Mouse (Mus musculus): ENCODE measurements around the gene Mcrip2.

Gene Mcrip2

DNA sequence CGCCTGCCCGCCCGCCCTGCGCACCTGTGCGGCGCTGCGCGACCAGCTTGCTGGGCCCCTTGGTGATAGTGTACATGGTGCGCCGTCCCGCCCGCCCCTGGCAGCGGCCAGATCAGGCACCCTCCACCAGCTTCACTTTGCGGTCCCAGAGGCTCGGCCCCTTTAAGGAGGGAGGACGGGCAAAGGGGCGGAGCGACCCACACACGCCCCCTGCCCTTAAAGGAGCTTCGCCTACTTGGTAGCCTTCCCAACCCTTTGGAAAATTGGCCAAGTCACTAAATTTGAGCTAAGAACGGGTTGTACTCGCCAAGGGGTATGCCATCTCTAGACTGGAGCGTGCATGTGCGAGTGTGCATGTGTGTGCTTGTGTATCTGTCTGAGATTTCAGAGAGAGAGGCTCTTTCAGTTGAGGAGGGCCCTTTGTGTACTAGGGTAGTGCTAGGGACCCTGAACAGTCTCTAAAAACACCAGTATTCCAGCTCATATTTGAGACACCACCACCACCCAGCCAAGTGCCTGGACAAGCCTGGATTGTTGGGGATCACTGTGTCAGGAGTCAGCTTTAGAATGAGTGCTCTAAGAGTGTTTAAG, at the start of gene Mcrip2:
Mcrip2 (minus strand) TSS at position 164 of the 591 bp plus-strand sequence.
- DNase-seq (ENCODE audit: low read depth, low spot score) = peak; percentile 74

DNA sequence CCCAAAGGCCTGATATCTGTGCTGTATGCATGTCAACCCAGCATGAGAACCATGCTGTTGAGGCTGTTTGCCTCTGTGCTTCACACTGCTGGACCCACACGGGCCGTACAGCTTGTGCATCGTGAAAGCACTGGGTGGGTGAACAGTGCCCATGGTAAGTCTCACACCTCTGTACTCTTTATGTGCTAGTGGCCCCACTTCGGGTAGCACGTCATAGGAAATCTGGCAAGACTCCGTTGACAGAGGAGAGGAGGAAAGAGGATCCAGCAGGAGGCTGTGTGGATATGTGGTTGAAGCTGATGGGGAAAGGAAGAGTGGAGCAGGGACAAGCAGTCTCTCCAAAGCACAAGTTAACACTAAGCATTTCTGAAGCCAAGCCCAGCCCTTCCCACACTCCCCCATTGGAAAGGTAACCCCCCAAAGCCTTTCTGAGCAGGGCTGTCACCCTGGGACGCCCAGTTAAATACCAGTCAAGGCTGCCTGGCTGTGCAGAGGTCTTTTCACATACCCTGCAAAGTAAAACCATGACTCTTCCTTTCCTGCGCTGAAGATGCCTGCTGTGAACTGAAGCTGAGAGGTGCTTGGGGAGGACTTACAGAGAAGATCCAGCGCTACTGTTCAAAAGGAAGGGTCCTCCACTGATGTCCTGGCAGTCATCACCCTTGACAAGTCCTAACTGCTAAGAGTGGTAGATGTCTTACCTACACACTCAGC, 49.6 kb upstream of the Mcrip2 start:
- DNase-seq (ENCODE audit: low read depth, low spot score) = no peak

DNA sequence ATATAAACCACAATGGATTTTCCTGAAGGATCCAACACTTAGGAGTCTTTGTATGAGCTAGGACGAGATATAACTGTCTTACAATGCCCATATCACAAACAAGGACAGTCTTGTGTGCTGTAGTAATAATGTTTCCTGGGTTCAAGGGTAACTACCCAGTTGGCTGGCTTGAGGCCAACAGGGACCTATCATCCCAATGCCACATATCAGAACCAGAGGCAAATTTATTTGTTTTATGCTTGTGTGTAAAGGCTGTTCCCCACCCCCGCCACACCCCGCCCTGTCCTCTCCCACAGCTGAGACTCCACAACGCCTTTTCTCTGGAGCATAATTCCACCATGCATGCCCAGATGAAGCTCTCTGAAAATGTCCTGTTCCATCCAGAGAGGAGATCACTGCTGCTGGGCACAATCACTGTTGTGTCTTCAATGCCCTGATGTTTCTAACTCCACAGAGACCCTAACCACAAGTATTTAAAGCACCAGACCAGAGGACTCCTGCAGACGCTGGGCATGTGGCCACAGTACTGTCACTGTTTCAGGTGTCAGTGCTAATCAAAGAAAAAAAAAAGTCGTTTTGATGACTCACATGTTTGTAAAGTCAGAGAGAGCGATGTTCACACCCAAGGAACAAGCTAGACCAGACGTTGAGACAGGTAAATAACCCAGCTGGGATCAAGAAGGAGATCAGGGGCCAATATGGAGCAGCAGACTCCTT, 48.5 kb upstream of the Mcrip2 start:
- DNase-seq (ENCODE audit: low read depth, low spot score) = no peak

DNA sequence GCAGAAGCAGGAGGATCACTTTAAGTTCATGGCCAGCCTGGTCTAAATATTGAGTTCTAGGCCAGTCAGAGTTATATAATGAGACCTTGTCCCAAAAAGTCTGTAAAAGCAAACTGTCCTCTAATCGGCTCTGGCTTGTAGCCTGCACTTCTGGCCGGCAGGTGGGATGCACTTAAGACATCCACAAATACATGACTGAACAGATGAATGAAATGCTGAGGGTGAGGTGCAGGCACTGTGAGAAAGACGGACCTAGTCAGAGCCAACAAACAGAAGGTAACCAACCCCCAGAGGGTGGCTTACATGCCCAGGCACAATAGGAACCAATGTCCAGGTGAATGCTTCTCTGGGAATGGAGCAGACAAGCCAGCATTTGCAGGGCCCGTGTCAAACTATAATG, 45.7 kb upstream of the Mcrip2 start:
- no peak for DNase-seq (ENCODE audit: low read depth, low spot score)

GRCm38 (mm10) chr17:25913877-25914275, 45.3 kb upstream of the Mcrip2 start:
- DNase-seq (ENCODE audit: low read depth, low spot score) = no peak

DNA sequence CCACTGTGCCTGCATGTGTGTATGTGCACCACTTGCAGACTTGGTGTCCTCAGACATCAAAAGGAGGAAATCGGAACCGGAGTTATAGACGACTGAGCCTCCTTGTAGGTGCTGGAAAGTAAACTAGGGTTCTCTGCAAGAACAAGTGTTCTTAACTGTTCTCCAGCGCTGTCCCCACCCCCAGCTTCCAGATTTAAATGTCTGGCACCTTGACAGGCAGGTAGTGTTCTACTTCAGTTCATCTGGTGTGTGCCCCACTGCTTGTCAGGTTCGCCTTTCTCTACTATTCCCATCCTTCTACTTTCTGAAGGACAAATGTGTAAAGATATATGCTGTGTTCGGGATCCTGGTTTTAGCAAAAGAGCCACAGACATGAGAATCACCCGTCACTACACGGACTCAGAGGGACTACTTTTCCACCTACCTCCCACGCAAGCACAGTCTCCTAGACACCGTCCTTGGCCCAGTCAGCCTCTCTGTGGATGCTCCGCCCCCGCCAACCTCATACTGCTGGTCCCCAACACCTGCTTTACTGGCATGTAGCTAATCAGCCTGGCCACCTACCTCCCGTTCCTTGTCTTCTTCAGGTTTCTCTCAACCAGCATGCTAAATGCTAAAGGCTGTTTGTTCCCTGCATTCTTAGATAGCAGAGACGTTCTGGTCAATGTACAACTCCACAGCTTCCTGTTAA, 44.8 kb upstream of the Mcrip2 start:
- no peak for DNase-seq (ENCODE audit: low read depth, low spot score)

- no peak for DNase-seq (ENCODE audit: low read depth, low spot score)
Observed at GRCm38 (mm10) chr17:25911816-25912215, 43.3 kb upstream of the Mcrip2 start.

GRCm38 (mm10) chr17:25907640-25908039, 39.1 kb upstream of the Mcrip2 start:
- DNase-seq (ENCODE audit: low read depth, low spot score) = no peak

GRCm38 (mm10) chr17:25903061-25903460, 34.5 kb upstream of the Mcrip2 start:
- DNase-seq (ENCODE audit: low read depth, low spot score) = no peak

DNA sequence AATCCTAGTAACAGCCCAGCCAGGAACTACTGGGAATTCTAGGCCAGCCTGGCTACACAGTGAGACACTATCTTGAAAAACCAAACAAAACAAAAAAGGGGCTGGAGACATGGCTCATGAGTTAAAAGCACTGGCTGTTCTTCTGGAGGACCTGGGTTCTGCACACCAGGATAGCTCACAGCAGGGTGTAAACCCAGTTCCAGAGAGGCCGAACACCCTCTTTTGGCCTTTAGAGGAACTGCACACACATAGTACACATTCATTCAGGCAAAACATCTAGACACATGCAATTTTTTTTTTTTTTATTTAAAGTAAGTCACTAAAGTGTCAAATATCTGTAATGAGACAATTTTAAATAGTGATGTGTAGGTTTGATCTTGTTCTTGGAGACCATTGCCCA, 31.6 kb upstream of the Mcrip2 start:
- no peak for DNase-seq (ENCODE audit: low read depth, low spot score)

DNA sequence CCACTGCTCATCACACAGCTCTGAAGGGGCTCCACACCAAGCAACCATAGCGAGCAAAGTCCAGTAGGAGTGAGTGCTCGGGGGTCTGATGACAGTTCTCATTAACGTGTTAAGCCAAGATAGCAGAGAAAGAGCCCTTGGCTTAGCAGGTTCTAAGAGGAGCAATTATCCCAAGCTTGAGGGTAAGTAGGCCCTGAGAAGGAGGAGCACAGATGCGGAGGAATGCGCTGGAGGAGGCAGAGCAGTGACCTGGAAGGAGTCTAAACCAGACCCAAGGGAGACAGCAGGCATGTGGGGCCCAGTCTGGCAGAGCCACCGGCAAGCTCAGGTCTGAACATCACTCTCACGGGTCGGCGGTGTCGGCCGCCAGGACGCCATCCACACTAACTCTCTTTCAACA, 27.3 kb upstream of the Mcrip2 start:
- DNase-seq (ENCODE audit: low read depth, low spot score) = no peak

DNA sequence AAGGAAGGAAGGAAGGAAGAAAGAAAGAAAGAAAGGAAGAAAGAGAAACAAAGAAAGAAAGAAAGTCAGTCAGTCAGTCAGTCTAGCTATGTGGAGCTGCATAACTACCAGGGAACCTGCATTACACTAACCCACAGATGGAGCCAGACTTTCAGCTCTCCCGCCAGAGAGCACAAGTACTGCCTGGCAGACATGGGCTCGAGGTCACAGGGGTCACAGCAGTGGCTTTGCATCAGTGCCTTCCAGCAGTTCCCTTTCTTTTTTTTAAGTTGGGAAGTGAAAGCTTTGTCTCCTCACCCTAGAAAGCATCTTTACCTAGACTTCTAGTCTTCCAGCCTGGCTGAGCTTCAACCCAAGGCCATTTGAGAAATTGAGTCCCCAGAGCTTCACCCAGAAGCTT, 26.9 kb upstream of the Mcrip2 start:
- no peak for DNase-seq (ENCODE audit: low read depth, low spot score)

- peak; percentile 86 for DNase-seq (ENCODE audit: low read depth, low spot score)
Observed at GRCm38 (mm10) chr17:25893975-25894617, 25.5 kb upstream of the Mcrip2 start.

DNA sequence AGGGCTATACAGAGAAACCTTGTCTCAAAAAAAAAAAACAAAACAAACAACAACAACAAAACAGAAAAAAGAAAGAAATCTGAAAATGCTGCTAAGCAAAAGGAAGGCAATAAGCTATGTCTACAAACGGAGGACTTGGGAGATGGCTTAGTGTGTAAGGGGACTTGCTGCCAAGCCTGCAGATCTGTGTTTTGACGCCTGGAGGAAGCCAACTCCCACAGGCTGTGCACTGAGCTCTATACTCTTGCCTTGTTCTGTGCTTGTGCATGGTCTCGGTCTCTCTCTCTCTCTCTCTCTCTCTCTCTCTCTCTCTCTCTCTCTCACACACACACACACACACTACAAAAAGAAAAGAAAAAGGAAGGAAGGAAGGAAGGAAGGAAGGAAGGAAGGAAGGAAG, 20.3 kb upstream of the Mcrip2 start:
- no peak for DNase-seq (ENCODE audit: low read depth, low spot score)

GRCm38 (mm10) chr17:25887467-25887866, 18.9 kb upstream of the Mcrip2 start:
- no peak for DNase-seq (ENCODE audit: low read depth, low spot score)

DNA sequence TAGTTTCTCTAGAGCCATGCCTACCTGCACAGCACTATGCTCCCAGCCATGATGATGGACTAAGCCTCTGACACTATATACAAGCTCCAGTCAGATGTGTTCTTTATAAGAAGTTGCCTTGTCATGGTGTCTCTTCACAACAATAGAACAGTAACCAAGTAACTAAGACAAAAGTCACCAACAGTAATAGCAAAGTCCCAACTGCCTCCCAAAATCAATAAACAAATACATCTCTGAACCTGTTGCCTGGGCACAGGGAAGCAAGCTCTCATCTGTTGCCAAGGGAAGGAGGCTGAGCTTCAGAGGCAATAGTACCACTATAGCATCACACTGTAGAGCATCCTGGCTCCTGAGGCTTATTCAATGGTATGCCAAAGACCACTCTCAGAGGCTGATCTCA, 18.2 kb upstream of the Mcrip2 start:
- no peak for DNase-seq (ENCODE audit: low read depth, low spot score)

DNA sequence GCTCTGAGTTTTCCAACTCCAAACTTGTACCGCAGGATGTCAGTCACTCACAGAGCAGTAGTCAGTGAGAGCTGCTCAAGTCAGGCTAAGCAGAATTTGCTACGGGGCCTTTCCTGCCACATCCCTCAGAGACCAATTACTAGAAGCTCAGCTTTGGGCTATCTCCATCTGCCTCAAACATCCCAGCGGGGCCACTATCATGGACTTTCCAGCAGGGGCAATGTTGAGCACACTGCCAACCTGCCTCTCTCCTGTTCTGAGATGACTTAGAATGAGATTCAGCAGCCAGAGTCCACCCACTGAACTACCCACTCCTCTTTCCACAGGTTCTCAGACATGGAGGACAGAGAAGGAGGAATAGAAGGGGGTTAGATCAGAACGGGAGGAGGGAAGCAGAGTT, 17.1 kb upstream of the Mcrip2 start:
- peak; percentile 60 for DNase-seq (ENCODE audit: low read depth, low spot score)

DNA sequence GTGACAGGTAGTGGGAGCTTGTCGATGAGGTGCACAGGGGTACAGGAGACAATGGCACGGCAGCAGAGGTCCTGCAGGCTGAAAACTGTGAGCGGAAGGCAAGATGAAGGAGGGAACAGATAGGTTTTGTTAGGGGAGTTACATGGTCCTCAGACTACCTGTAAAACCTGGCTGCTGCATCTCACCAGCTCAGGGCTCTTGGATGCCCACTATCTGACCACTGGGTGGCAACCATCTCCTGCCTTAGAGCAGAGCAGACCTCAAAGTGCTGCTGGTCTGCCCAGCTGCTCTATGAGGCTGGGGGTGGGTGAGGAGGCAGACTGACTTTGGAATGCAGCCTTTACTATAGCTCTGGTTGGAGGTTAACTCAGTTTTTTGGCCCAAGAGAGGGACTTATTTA, 15.3 kb upstream of the Mcrip2 start:
- DNase-seq (ENCODE audit: low read depth, low spot score) = no peak

DNA sequence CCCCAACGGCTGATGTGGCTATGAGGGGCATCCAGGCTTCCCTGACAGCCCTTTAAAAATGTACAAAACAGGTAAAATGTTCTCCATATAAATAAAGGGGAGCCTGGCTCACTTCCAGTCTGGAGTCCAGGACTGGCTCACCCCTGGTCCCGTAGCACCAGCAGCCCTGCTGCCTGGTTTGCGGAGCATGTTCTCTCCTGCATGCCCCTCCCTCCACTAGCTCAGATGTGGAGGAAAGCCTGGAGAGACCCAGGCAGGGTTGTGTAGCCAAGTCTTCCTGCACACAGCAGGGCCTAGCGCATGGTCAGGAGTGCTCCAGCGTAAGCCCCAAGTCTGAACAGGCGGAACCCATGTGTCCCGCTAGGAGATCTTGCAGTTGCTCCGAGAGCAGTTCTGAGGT, 14.7 kb upstream of the Mcrip2 start:
- DNase-seq (ENCODE audit: low read depth, low spot score) = no peak

DNA sequence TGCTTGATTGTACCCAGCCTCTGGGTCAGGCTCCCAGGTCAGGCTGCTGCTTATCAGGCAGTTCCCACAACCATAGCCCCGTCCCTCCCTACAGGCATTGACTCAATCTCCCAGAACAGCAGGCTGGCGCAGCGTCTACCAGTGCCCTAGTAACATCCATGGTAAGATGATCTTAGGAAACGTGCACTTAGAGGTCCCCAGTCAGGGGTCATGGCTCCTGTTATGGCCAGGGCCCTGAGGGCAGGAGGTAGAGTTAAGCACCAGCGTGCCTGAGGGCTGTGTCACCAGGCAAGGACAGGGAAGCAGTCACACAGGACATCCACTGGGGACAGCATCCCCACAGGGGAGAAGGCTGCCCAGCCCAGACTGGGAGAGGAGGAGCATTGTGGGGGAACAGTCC, 13.7 kb upstream of the Mcrip2 start:
- no peak for DNase-seq (ENCODE audit: low read depth, low spot score)

GRCm38 (mm10) chr17:25881691-25882090, 13.1 kb upstream of the Mcrip2 start:
- no peak for DNase-seq (ENCODE audit: low read depth, low spot score)

All from CD4-positive, CD25-positive, alpha-beta regulatory T cell, adult 2 months (primary cell).